Mouse (Mus musculus) urinary bladder, postnatal 25 days (tissue): ENCODE data around the gene Cd247.

Experiments
- DNase-seq: peaks from one replicate; pipeline ENCODE4 v3.0.0; 2022; ENCODE audit warnings: low spot score

Gene Cd247

DNA sequence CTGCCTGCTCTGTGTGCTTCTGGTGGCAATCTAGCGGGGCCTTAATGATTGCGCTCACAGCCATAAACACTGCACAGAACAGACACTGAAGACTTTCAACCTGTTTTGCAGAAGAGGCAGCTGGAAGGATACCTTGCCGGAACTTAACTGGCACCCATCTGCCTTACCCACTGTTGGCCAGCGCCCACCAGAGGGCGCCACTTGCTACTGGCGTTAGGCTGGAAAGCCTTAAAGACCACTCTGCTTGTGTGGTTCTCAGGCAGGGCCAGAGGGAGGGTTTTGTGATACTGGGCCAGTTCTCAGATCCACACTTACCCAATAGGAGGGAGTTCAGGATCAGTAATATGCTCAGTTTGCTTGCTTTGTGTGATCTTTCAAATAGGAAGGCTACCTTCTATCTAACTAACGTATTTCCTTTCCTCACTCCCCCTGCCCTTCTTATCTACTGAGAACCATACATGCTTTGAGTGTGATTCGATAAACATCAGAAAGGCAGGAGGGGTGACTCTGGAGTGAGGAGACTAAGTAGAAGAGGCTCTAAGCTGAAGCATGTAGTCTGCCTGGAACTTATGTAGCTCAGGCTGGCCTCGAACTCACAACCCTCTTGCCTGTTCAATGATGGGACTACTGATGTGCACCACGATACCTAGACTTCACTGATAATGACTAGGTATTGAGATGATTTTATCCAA is 65.4 kb downstream of the Cd247 start:
- peak; percentile 63 for DNase-seq

DNA sequence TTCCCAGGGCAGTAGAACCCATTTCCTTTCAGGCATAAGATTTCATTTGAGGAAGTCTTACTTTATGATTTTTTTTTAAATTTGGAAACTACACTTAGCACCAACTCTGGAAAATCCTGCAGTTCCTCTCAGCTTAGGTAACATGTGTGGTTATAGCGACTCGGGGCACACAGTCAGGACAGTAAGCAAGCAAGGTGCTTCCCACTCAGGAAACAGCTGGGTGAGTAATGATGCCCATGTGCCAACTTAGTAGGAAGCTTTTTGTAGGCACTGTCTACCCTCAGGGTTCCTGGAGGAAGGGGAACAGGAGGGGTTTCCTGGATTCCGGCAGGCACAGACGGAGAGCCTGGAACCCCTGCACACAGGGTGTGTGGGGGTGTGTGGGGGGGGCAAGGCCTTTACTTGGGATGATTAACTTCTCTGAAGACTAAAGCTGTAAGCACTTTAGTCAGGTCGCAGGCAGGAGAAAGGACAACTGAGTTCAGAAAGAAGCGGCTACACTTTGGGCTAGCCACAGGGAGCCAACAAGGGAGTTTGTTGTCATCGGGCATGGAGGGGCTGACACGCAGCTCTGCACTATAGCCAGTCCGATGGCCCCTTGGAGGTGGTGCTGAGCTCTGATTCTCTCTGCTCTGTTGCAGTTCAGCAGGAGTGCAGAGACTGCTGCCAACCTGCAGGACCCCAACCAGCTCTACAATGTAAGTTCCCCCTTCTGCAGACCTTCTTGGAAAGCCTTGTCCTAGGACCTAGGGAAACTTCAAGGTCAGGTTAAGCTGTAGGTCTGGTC is 67.5 kb downstream of the Cd247 start:
- DNase-seq = no peak

GRCm38 (mm10) chr1:165857279-165857678 is 68.8 kb downstream of the Cd247 start:
- no peak for DNase-seq

- no peak for DNase-seq
Measured at GRCm38 (mm10) chr1:165858356-165858755, 69.9 kb downstream of the Cd247 start.

- no peak for DNase-seq
Measured at GRCm38 (mm10) chr1:165860373-165861234, 72.1 kb downstream of the Cd247 start.

GRCm38 (mm10) chr1:165861235-165861609 is 72.7 kb downstream of the Cd247 start:
- DNase-seq = no peak

DNA sequence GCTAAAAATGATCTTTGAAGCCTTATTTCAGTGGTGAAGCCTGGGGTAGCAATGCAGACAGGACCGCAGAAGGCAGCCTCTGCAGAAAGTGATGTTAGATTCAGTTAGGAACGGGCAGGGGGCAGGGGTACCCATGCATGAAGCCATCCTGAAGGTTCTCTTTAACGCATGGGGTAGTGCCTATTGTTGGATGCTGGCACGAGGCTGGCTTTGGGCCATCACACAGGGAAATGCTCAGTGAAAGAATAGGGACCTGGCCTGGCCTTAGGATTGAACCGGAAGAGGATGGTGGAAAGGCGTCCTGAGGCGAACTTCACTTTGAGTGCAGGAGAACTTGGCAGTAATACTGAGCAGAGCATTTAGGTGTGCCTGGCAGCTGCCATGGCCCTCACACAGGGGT is 73.6 kb downstream of the Cd247 start:
- DNase-seq = no peak

DNA sequence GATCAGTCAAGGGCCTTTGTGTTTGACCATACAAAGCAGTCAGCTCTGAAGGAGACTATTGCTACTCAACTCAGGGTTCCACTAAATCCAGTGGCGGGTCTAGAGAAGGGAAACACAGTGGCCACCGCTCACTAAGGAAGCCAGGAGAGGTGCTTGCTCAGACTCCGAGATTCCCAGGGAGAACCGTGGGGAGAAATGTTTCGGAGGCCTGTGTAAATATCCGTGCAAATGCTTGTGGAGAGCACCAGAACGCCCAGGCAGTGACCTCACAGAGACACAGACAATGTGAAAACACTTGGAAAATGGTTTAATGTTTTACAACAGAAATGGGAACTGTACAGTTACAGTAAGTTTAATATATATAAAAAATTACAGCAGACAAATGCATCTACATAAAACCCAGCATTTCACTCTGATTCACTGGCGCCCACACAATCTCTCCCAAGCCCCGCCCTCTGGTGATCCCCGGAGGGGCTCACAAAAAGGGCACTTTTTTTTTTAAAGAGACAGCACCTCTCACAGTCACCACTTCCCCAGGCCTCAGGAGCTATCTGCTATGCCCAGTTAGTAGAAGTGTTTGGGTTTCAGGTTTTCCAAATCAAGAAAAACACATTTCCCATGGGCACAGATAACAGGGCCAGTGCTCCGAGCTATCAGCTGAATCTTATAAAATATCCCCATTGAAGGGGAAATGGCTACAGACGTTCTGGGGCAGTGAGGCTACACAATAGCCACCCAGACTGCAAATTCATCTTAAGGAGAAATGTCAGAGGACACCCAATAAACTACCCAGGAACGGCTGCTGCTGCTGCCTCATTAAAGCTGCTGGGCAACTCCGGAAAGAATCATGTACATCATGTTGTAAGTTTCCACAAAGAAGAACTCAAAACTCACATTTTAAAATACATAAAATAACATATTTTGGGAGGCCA is 76.6 kb downstream of the Cd247 start:
- DNase-seq = no peak

GRCm38 (mm10) chr1:165866630-165867280 is 78.3 kb downstream of the Cd247 start:
- DNase-seq = no peak

GRCm38 (mm10) chr1:165868659-165869058 is 80.2 kb downstream of the Cd247 start:
- DNase-seq = no peak

DNA sequence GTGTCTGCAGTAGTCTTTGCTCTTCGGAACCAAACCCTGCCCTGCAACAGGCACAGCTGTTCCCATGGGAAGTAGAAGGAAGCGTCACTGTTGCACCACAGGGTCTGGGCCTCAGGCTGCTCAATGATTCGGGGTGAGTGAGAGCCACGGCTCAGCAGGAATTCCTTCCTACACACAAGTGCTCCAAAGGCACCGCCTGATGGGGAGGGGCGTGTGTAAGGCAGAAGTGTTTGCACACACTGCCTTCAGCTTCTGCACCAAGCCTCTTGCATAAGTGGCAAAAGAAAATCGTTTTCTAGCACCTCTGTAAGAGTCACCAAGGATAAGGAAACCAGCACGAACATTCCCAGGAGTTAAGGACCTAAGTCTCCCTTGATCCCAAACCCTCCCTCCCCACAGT is 86.2 kb downstream of the Cd247 start:
- DNase-seq = no peak

DNA sequence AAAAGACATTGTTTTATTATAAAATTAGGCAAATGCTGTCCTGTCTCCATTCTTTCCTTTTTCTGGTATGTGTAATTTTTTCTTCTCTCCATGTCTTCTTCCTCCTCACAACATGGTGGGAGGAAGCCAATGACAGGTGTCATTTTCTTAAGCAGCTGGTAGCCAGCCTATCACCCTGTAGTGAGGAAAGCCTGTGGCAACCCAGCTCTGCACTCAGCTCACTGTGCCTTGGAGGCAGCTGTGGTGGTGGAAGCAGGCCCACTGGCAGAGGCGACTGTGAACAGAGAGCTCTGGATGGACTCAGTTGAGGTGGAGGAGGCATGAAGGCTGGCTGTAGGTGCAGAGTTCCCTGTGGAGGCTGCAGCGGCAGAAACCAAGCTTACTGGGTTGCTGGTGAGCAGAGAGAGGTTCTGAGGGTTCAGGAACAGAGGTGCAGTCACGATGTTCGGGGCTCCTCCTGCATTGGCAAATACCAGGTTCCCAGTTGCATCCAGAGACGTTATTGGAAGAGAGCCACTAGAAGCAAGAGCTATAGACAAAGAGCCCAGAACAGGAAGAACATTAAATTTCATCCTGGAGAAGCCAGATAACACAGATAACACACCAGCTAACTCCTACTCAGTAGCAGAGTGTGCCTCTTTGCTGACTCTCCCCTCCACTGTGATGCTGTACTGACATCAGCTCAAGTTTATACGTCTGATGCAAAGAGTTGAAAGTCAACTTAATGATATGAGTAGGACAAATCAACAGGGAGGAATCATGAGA is 87.2 kb downstream of the Cd247 start:
- DNase-seq = no peak

DNA sequence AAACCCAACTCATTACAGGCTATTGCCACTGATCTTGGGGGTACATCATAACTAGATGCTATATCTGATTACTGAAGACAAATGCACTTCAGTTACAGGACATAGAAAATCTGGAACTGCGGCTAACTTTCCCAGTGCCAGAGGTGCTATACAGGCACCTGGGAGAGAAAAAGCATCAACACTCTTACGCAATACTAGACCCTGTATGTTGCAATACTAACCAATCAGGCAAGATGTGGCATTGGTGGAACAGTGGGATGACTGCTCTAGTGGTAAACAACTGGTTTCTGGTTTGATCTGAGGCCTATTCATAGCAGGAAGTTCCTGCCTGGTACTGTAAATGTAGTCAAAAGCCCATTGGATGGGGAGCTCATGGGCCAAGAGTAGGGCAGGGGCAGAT is 90.3 kb downstream of the Cd247 start:
- no peak for DNase-seq

GRCm38 (mm10) chr1:165882146-165882900 is 93.8 kb downstream of the Cd247 start:
- no peak for DNase-seq

GRCm38 (mm10) chr1:165891686-165892085 is 103.2 kb downstream of the Cd247 start:
- no peak for DNase-seq

GRCm38 (mm10) chr1:165903596-165903995 is 115.1 kb downstream of the Cd247 start:
- DNase-seq = no peak

GRCm38 (mm10) chr1:165908153-165908552 is 119.7 kb downstream of the Cd247 start:
- no peak for DNase-seq

GRCm38 (mm10) chr1:165908806-165909205 is 120.3 kb downstream of the Cd247 start:
- DNase-seq = no peak

DNA sequence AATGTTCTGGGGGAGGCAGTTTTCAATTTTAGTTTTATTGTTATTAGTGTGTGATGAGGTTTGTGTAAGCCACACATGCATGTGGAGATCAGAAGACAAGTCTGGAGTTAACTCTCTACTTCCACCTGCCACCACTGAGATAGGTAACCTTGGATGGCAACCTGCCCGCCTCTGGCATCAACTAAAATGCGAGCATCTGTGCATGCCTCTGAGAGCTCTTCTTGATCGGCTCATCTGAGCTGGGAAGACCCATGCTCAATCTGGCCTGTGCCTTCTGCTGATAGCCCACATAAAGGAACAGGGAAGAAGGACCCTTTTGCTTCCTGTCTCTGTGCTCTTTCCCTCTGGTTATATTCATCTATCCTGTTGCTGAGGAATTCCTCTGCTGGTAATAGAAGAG is 121.0 kb downstream of the Cd247 start:
- DNase-seq = no peak
